Mouse (Mus musculus) left cerebral cortex, postnatal 36 days (tissue): ENCODE results near the gene Gm7137. TPM values are rescaled to one million over a fixed set of nuclear protein-coding genes. Genes with fewer than 3 reads are reported as not detected.
"Not testable (repeated sequence)": the region's sequence is repeated elsewhere in the genome, so short reads cannot be mapped to it uniquely, and the experiment has no call there.

Source experiments
- DNase-seq, 2 experiments: peaks; one replicate each; pipeline ENCODE4 v3.0.0; 2021 to 2022; ENCODE audit warnings: low spot score in 2 of 2, mixed read lengths in 1 of 2
- intact Hi-C: fragments of 180-260 bp; cut with DNase I; formaldehyde crosslinking; loops from one replicate; pipeline ENCODE4 v1.15.1; 2025
- total RNA-seq, 2 experiments: library from RNA; stranded (reverse); gene quantifications; 2 replicates each; pipeline ENCODE4 v1.2.3; 2021

Gm7137 gene
- total RNA-seq, 2 experiments from 2014 or later: not detected

DNA sequence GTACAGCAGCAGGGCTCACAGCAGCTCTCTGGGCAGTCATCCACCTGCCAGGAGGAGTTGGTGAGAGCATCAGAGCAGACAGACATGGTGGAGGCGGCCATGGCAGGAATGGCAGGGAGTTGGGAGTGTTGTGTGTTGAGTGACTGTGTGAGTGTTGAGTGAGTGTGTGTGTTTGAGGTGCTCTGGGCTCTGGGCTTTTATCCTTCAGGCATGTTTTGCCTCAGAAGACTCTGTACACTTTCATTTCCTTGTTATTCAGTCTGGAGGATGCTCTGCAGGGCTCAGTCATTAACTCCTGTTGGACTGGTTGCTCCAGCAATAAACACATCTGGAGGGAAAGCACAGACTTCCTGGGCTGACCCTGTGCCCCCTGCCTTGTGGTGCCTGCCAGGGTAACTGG is 28.4 kb downstream of the Gm7137 start, which contains the start of gene Gm3233:
Gene Gm3233 (minus strand): TSS at position 101 of the 400 bp plus-strand sequence.
- DNase-seq, intact Hi-C loops: not testable (repeated sequence)

GRCm38 (mm10) chr10:77753448-77753847 is 34.6 kb downstream of the Gm7137 start:
- intact Hi-C loops: no loop called here
- DNase-seq: no peak

DNA sequence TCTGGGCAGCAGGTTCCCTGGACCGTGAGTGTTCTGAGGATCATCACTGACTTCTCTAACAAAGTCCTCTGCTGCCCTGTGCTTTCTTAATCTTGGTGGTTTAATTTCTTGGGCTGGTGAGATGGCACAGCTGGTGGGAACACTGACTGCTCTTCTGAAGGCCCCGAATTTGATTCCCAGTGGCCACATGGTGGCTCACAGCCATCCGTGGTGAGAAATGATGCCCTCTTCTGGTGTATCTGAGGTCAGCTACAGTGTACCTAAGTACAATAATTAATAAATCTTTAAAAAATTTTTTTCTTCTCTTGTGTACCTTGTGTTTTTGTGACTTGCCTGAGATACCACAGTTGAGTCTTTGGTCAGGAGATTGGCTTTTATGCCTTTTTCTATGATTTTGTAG is 35.7 kb downstream of the Gm7137 start:
- intact Hi-C loops, DNase-seq: not testable (repeated sequence)

GRCm38 (mm10) chr10:77751254-77751653 is 36.7 kb downstream of the Gm7137 start, which contains the start of gene Gm9736:
Gene Gm9736 (minus strand): TSS chr10:77751354.
- DNase-seq, intact Hi-C loops: not testable (repeated sequence)

- DNase-seq, intact Hi-C loops: not testable (repeated sequence)
These were observed 37.3 kb downstream of the Gm7137 start for GRCm38 (mm10) chr10:77750686-77751085.

- DNase-seq, intact Hi-C loops: not testable (repeated sequence)
These were observed 45.9 kb downstream of the Gm7137 start, which contains the start of gene Gm18596 for GRCm38 (mm10) chr10:77741924-77742688. Gene Gm18596 (minus strand): TSS chr10:77742638.

- no peak for DNase-seq
- intact Hi-C loops: no loop called here
These were observed 49.1 kb downstream of the Gm7137 start for GRCm38 (mm10) chr10:77738929-77739328.

Other genes with a start within 250 kb of the Gm7137 start
- gene Pttg1ip, start 206.5 kb downstream of the Gm7137 start, total RNA-seq: 10 to 100 TPM; 71.2 to 88.3 TPM
- gene Sumo3, start 182.1 kb downstream of the Gm7137 start, total RNA-seq: 100 to 1,000 TPM; 140 to 168 TPM
- 10 to 100 TPM in 1 of 2 experiments, 1 to 10 TPM in 1; 9.8 to 18.2 TPM for gene Gm49325, start 182.0 kb downstream of the Gm7137 start, total RNA-seq
- 10 to 100 TPM; 46.2 to 46.4 TPM for gene Ube2g2, start 165.9 kb downstream of the Gm7137 start, total RNA-seq
- under 1 TPM in 1 of 2 experiments, not detected in 1; 0.25 TPM for gene Tspear, start 101.6 kb downstream of the Gm7137 start, total RNA-seq
- not detected for gene Gm19402, start 97.4 kb downstream of the Gm7137 start, total RNA-seq
- gene Gm9508, start 91.0 kb downstream of the Gm7137 start, total RNA-seq: not detected
- gene Gm10272, start 81.6 kb downstream of the Gm7137 start, total RNA-seq: not detected
- not detected for gene Gm10024, start 76.7 kb downstream of the Gm7137 start, total RNA-seq
- not detected for gene Gm10142, start 72.4 kb downstream of the Gm7137 start, total RNA-seq
- gene Krtap12-1, start 67.6 kb downstream of the Gm7137 start, total RNA-seq: not detected
- not detected for gene Gm10100, start 61.7 kb downstream of the Gm7137 start, total RNA-seq
- gene Gm18596, start 45.6 kb downstream of the Gm7137 start, total RNA-seq: not detected
- not detected for gene Gm9736, start 36.8 kb downstream of the Gm7137 start, total RNA-seq
- gene Gm3233, start 28.5 kb downstream of the Gm7137 start, total RNA-seq: not detected
- not detected for gene Gm3238, start 16.9 kb downstream of the Gm7137 start, total RNA-seq
- not detected for gene Gm7138, start 11.3 kb downstream of the Gm7137 start, total RNA-seq
- not detected for gene Gm3250, start 5.7 kb downstream of the Gm7137 start, total RNA-seq
- gene Gm9639, start 6.9 kb upstream of the Gm7137 start, total RNA-seq: not detected
- gene Gm19668, start 10.9 kb upstream of the Gm7137 start, total RNA-seq: not detected
- not detected for gene Gm9507, start 23.6 kb upstream of the Gm7137 start, total RNA-seq
- gene Gm2696, start 26.5 kb upstream of the Gm7137 start, total RNA-seq: not detected
- gene Krtap10-4, start 38.9 kb upstream of the Gm7137 start, total RNA-seq: not detected
- not detected for gene Krtap10-10, start 47.7 kb upstream of the Gm7137 start, total RNA-seq
- not detected for gene Gm36176, start 58.6 kb upstream of the Gm7137 start, total RNA-seq
- gene Gm10318, start 64.7 kb upstream of the Gm7137 start, total RNA-seq: not detected
- not detected for gene Gm3285, start 73.8 kb upstream of the Gm7137 start, total RNA-seq
- 10 to 100 TPM; 11.7 to 12.6 TPM for gene Lrrc3, start 114.3 kb upstream of the Gm7137 start, total RNA-seq
- gene Trpm2, start 182.4 kb upstream of the Gm7137 start, total RNA-seq: 10 to 100 TPM; 40.4 to 44.2 TPM
- gene 1810043G02Rik, start 190.3 kb upstream of the Gm7137 start, total RNA-seq: 10 to 100 TPM; 32.7 to 38.1 TPM
- gene Pfkl, start 221.9 kb upstream of the Gm7137 start, total RNA-seq: 100 to 1,000 TPM; 149 to 153 TPM